8 mouse cellular contexts compared by ENCODE assay signal in the genomic region with DNA sequence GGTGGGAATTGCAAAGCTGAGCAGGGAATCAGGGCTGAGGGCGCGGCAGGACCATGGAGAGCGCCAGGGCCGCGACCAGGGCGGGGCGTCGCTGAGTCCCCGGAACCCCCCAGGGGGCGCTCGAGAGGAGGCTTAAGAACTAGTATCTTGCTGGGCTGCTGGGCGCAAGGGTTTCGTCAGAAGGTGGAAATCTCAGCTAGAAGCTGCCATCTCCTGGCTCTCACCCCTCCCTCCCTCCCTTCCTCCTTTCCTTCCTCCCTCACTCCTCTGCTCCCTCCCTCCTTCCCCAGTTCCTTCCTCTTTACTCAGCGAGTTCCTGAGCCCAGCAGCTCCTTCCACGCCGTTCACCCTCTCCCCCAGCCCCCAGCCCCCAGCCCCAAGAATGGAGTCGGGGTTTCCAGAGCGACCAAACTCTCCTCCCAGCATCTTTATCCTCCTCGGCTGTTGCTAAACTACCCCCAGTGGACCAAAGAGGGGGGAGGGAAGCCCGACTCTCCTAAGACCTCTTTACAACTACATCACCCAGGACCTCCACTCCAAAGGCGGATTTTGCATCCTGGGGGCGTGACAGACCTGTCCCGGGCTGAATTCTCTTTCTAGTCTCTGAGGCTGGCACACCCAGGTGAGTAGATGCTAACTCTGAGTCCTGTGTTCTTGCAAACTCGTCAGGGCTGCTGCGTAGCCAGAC. TPM values are rescaled to one million over a fixed set of nuclear protein-coding genes. Genes with fewer than 3 reads are reported as not detected.
DNase-seq lines count a peak whose midpoint lies in the region; ATAC-seq lines count a peak whose summit lies in the region.
"Had no signal": no experiment of that assay in that cellular context is flagged by ENCODE, and none has a peak within 500 bp of the region (broad histone marks: within the 10 kb centered on the region; RNA-seq: fewer than 3 reads in every experiment).

No protein-coding gene starts in this region.

- H3K27ac ChIP-seq in kidney, embryonic 16.5 days (ENCODE audit: low read length): no peak overlapping the region
- H3K27ac ChIP-seq in liver, embryonic 11.5 days (ENCODE audit: low read depth, low read length): no peak overlapping the region
- H3K27ac ChIP-seq in neural tube, embryonic 11.5 days (ENCODE audit: low read depth, low read length): no peak overlapping the region

- no peaks in the 10 kb centered on the region for H3K36me3 ChIP-seq in kidney, embryonic 16.5 days (ENCODE audit: insufficient read depth, low read length)
- no peaks in the 10 kb centered on the region for H3K36me3 ChIP-seq in liver, embryonic 11.5 days (ENCODE audit: control insufficient read depth, insufficient read depth, low read length)
- H3K36me3 ChIP-seq in neural tube, embryonic 11.5 days (ENCODE audit: control insufficient read depth, insufficient read depth, low read length): no peaks in the 10 kb centered on the region

- peak; percentile 82 for ATAC-seq in kidney, embryonic 16.5 days (ENCODE audit: low FRiP score, low TSS enrichment)
- peak; percentile 58 for ATAC-seq in liver, embryonic 11.5 days (replicated peaks; ENCODE audit: low FRiP score)
- no peak for ATAC-seq in neural tube, embryonic 11.5 days (ENCODE audit: insufficient read depth, low FRiP score, low TSS enrichment)

- no peaks in the 10 kb centered on the region for H3K4me1 ChIP-seq in kidney, embryonic 16.5 days (ENCODE audit: insufficient read depth, low read length)
- H3K4me1 ChIP-seq in liver, embryonic 11.5 days (replicated peaks; ENCODE audit: control insufficient read depth, insufficient read depth, low read length): no peaks in the 10 kb centered on the region
- no peaks in the 10 kb centered on the region for H3K4me1 ChIP-seq in neural tube, embryonic 11.5 days (ENCODE audit: control insufficient read depth, insufficient read depth, low read length)

- no peak overlapping the region for H3K4me2 ChIP-seq in kidney, embryonic 16.5 days (replicated peaks; ENCODE audit: low read depth, low read length)
- H3K4me2 ChIP-seq in liver, embryonic 11.5 days: no peak overlapping the region
- H3K4me2 ChIP-seq in neural tube, embryonic 11.5 days (ENCODE audit: low read depth): peak overlapping the region; percentile 35

- H3K9ac ChIP-seq in kidney, embryonic 16.5 days (replicated peaks; ENCODE audit: low read length): no peak overlapping the region
- no peak overlapping the region for H3K9ac ChIP-seq in liver, embryonic 11.5 days (ENCODE audit: low read depth, low read length)
- H3K9ac ChIP-seq in neural tube, embryonic 11.5 days (ENCODE audit: low read length): no peak overlapping the region

- no peaks in the 10 kb centered on the region for H3K9me3 ChIP-seq in kidney, embryonic 16.5 days (ENCODE audit: low read length)
- no peaks in the 10 kb centered on the region for H3K9me3 ChIP-seq in liver, embryonic 11.5 days (ENCODE audit: control insufficient read depth, low read length)
- no peaks in the 10 kb centered on the region for H3K9me3 ChIP-seq in neural tube, embryonic 11.5 days (ENCODE audit: control insufficient read depth, low read length)

- DNase-seq in adrenal gland, postnatal 10 days: peak; percentile 90
- DNase-seq in embryo, embryonic 10.5 days (ENCODE audit: low spot score): peak; percentile 90
- peak; percentile 13 for DNase-seq in heart, adult 8-10 months (ENCODE audit: low spot score)
- DNase-seq in liver, embryonic 11.5 days (ENCODE audit: low spot score): peak; percentile 79
- peak; percentile 90 for DNase-seq in neural tube, embryonic 11.5 days (ENCODE audit: low spot score)
- peak; percentile 50 for DNase-seq in telencephalon, adult 2 months (ENCODE audit: low read depth, low spot score)

- H3K4me3 ChIP-seq in kidney, embryonic 16.5 days (ENCODE audit: low read length): no peak overlapping the region
- no peak overlapping the region for H3K4me3 ChIP-seq in liver, embryonic 11.5 days (ENCODE audit: low read depth, low read length)
- peak overlapping the region; percentile 12; the same call in 1 of the 2 replicates for H3K4me3 ChIP-seq in neural tube, embryonic 11.5 days (ENCODE audit: low read depth, low read length)

- H3K27me3 ChIP-seq in kidney, embryonic 16.5 days (ENCODE audit: insufficient read depth, low read length): peaks cover 24% of the 10 kb centered on the region
- peaks cover 13% of the 10 kb centered on the region for H3K27me3 ChIP-seq in liver, embryonic 11.5 days (replicated peaks; ENCODE audit: control insufficient read depth, insufficient read depth, low read length)
- peaks cover 14% of the 10 kb centered on the region for H3K27me3 ChIP-seq in neural tube, embryonic 11.5 days (ENCODE audit: control insufficient read depth, insufficient read depth, low read length)

- under 1% methylated on average over 24 of the region's 25 CpGs for WGBS in kidney, embryonic 16.5 days
- 4% methylated on average over 25 of the region's 25 CpGs for WGBS in liver, embryonic 11.5 days
- WGBS in neural tube, embryonic 11.5 days: under 1% methylated on average over 25 of the region's 25 CpGs

RNA-seq across cellular contexts. Expression of gene Cpne4, which starts 22.5 kb away (rescaled TPM):
- total RNA-seq in adrenal gland, postnatal 10 days (2021): under 1 TPM; 0.15 to 0.36 TPM
- total RNA-seq in heart, adult 8-10 months (2022): under 1 TPM; 0.25 to 0.40 (median 0.32) TPM
- 0.10 and 0.21 TPM in 2 replicates for polyA plus RNA-seq in kidney, embryonic 16.5 days (2015; fragmentation: Nextera tagmentation; extraction: Ambion mirVana)
- polyA plus RNA-seq in liver, embryonic 11.5 days (2014; fragmentation: Nextera tagmentation; extraction: Ambion mirVana): 0.35 and 1.4 TPM in 2 replicates
- polyA plus RNA-seq in neural tube, embryonic 11.5 days (2014; fragmentation: Nextera tagmentation; extraction: Ambion mirVana): 0.87 and 2.0 TPM in 2 replicates
- polyA plus RNA-seq: liver, embryonic 16.5 days had no signal

Comparison
In these comparisons a context has a peak if more than half of its experiments do, and no peak if none do; other contexts are left out.
1. DNase-seq: peak in every context shown above with its lines; median percentile 90 in adrenal gland, postnatal 10 days; 90 in embryo, embryonic 10.5 days; 90 in neural tube, embryonic 11.5 days; 79 in liver, embryonic 11.5 days; 50 in telencephalon, adult 2 months; 13 in heart, adult 8-10 months.